Mouse (Mus musculus): ENCODE results near the gene Vdac1. TPM values are rescaled to one million over a fixed set of nuclear protein-coding genes. Genes with fewer than 3 reads are reported as not detected.

Vdac1 gene
- total and polyA plus RNA-seq, 2 experiments from 2014 or later = 478 to 627 TPM

DNA sequence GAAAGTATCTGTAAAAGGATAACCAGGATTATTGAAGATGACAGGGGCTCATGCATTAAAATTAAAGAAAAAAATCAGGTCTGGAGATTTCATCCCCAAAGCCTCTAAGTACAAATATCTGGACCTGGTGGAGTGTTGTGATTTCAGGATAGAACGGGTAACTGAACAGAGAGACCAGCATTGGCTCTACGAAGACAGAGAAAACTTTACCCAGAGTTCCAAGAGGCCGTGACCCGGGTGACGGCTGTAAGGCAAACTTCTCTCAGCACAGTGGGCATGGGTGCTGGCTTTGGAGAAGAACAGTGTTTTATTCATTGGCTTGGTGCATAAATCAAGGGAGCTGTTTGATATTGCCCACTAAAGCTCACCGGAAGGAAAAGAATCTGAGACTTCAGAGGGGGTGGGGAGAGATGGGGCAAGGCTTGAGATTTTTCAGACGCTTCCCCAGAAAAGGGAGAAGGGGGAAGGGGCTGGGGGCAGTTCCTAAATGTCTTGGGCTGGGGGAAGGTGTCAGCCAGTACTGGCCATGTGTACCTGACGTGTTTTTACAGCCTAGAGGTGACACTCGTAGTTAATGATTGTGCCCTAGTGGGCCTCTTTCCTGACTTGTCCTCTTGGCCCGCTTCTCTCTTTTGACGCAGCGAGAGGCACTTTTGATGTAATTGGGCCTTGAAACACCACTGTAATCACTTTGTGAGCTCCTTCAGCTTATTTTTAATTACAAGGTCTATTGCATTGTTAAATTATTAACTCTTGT lies 59.8 kb downstream of the Vdac1 start:
- WGBS = 76% methylated on average over 12 of the region's 12 CpGs
- ATAC-seq (ENCODE audit: insufficient read depth, low read depth) = no peak
- TF ChIP-seq EP300 (IDR thresholded peaks at IDR 0.05; ENCODE audit: low read depth) (no peak), CTCF (IDR thresholded peaks at IDR 0.05; ENCODE audit: low read depth) (no peak)

DNA sequence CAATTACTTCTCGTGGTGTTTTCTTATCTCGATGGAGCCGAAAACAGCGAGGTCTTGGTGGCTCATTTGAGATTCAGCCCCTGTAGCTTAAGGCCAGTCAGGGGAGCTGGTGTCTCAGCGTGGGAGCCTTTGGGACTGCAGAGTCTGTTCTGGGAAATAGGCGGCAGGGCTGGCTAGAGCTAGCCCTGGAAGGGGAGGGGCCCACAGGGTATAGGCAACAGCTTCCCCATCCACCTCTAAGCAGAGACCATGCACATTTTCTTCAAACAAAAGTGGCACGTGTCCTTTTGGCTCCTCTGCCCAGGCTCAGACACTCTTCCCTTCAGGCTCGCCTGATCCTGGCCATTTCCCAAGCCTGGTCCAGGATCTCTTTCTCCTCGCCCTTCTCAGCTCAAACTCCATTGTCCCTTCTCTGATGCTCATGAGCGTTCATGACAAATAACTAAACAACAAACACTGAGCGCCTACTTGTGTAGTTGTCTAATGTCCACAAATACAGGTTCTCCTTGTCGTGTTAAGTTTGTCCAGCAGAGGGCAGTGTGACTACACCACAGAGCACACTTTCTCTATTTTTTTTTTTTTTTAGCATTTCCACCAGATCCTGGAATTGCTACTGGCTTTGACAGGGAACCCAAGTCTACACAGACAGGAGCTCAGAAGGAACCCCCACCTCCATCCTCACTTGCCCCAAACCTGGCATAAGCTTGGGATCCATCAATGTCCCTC lies 60.6 kb downstream of the Vdac1 start:
- 35% methylated on average over 12 of the region's 12 CpGs for WGBS
- Histone ChIP-seq H3K4me3 (ENCODE audit: low read depth, low read length) (no peak overlapping the region), H3K27me3 (ENCODE audit: control insufficient read depth, insufficient read depth, low read length) (no peaks in the 10 kb centered on the region), H3K36me3 (replicated peaks; ENCODE audit: control insufficient read depth, insufficient read depth, low read length) (no peaks in the 10 kb centered on the region), H3K27ac (ENCODE audit: low read depth) (no peak overlapping the region), H3K4me2 (ENCODE audit: low read depth, low read length) (no peak overlapping the region), H3K9me3 (replicated peaks; ENCODE audit: control insufficient read depth, low read length) (no peaks in the 10 kb centered on the region), H3K9ac (replicated peaks; ENCODE audit: low read depth, low read length) (no peak overlapping the region), H3K4me1 (ENCODE audit: control insufficient read depth, insufficient read depth) (no peaks in the 10 kb centered on the region)
- TF ChIP-seq EP300 (IDR thresholded peaks at IDR 0.05; ENCODE audit: low read depth) = no peak
- peak; percentile 93 for TF ChIP-seq CTCF (IDR thresholded peaks at IDR 0.05; ENCODE audit: low read depth)
- ATAC-seq (ENCODE audit: insufficient read depth, low read depth) = no peak
- DNase-seq (ENCODE audit: low spot score) = peak; percentile 49

More for the DNA sequence above, 59.8 kb downstream of the Vdac1 start:
- Histone ChIP-seq H3K36me3 (replicated peaks; ENCODE audit: control insufficient read depth, insufficient read depth, low read length) (no peaks in the 10 kb centered on the region), H3K27ac (ENCODE audit: low read depth) (no peak overlapping the region), H3K9me3 (replicated peaks; ENCODE audit: control insufficient read depth, low read length) (no peaks in the 10 kb centered on the region), H3K27me3 (ENCODE audit: control insufficient read depth, insufficient read depth, low read length) (no peaks in the 10 kb centered on the region), H3K4me1 (ENCODE audit: control insufficient read depth, insufficient read depth) (no peaks in the 10 kb centered on the region), H3K9ac (replicated peaks; ENCODE audit: low read depth, low read length) (no peak overlapping the region), H3K4me2 (ENCODE audit: low read depth, low read length) (no peak overlapping the region), H3K4me3 (ENCODE audit: low read depth, low read length) (no peak overlapping the region)
- DNase-seq (ENCODE audit: low spot score) = no peak

DNA sequence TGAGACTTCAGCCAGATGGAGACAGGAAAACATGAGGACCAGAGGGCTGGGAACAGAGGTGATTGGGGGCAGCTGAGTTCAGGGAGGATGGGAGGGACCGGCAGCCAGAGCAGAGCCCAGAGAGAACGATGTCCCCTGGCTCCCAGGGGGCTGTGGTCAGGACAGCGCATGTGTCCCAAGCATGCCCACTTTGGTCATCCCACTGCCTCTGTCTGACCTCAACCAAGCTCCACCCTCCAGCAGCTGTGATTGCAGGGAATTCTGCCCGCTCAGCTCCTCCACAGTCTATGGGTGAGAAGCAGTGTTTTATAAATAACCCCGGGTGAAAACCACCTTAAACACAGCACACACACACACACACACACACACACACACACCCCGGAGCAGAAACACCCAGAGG lies 68.8 kb downstream of the Vdac1 start:
- no peak overlapping the region for H3K4me2 ChIP-seq (ENCODE audit: low read depth, low read length)
- ATAC-seq (ENCODE audit: insufficient read depth, low read depth) (no peak), DNase-seq (ENCODE audit: low spot score) (no peak)
- H3K9ac ChIP-seq (replicated peaks; ENCODE audit: low read depth, low read length) = no peak overlapping the region
- no peaks in the 10 kb centered on the region for H3K27me3 ChIP-seq (ENCODE audit: control insufficient read depth, insufficient read depth, low read length)
- H3K9me3 ChIP-seq (replicated peaks; ENCODE audit: control insufficient read depth, low read length) = no peaks in the 10 kb centered on the region
- H3K36me3 ChIP-seq (replicated peaks; ENCODE audit: control insufficient read depth, insufficient read depth, low read length) = no peaks in the 10 kb centered on the region
- WGBS = 50% methylated on average over 6 of the region's 6 CpGs
- H3K4me3 ChIP-seq (ENCODE audit: low read depth, low read length) = no peak overlapping the region
- H3K27ac ChIP-seq (ENCODE audit: low read depth) = no peak overlapping the region
- 0 out of 2 replicates have a peak, but pooled peaks cover 3% of the 10 kb centered on the region for H3K4me1 ChIP-seq (ENCODE audit: control insufficient read depth, insufficient read depth)
- TF ChIP-seq CTCF (IDR thresholded peaks at IDR 0.05; ENCODE audit: low read depth) (no peak), EP300 (IDR thresholded peaks at IDR 0.05; ENCODE audit: low read depth) (no peak)

DNA sequence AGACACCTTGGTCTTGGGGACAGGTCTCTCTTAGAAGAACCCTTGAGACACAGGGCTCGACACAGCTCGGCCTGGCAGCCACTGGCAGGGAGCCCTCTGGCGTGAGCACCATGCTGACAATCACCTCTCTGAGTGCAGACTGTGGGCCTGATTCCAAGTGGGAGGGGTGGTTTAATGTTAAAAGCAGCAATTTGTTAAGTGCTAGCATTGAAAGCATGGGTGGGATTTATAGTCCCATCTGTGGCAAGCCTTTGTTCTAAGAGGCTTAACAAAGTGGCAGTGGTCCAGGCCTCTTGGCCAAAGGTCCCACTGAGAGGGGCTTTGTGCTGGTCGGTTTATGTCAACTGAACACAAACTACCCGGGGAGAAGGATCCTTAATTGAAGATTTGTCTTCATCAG lies 70.9 kb downstream of the Vdac1 start:
- H3K4me3 ChIP-seq (ENCODE audit: low read depth, low read length) = no peak overlapping the region
- no peaks in the 10 kb centered on the region for H3K9me3 ChIP-seq (replicated peaks; ENCODE audit: control insufficient read depth, low read length)
- no peak overlapping the region for H3K27ac ChIP-seq (ENCODE audit: low read depth)
- ATAC-seq (ENCODE audit: insufficient read depth, low read depth) = no peak
- no peak for DNase-seq (ENCODE audit: low spot score)
- H3K4me1 ChIP-seq (ENCODE audit: control insufficient read depth, insufficient read depth) = 0 out of 2 replicates have a peak, but pooled peaks cover 3% of the 10 kb centered on the region
- H3K36me3 ChIP-seq (replicated peaks; ENCODE audit: control insufficient read depth, insufficient read depth, low read length) = no peaks in the 10 kb centered on the region
- H3K9ac ChIP-seq (replicated peaks; ENCODE audit: low read depth, low read length) = no peak overlapping the region
- no peaks in the 10 kb centered on the region for H3K27me3 ChIP-seq (ENCODE audit: control insufficient read depth, insufficient read depth, low read length)
- WGBS = 55% methylated on average over 5 of the region's 5 CpGs
- no peak for TF ChIP-seq CTCF (IDR thresholded peaks at IDR 0.05; ENCODE audit: low read depth)
- TF ChIP-seq EP300 (IDR thresholded peaks at IDR 0.05; ENCODE audit: low read depth) = no peak
- no peak overlapping the region for H3K4me2 ChIP-seq (ENCODE audit: low read depth, low read length)

- peaks cover 6% of the 10 kb centered on the region; the same call in 1 of the 2 replicates for H3K4me1 ChIP-seq (ENCODE audit: control insufficient read depth, insufficient read depth)
- DNase-seq (ENCODE audit: low spot score) = no peak
- H3K9me3 ChIP-seq (replicated peaks; ENCODE audit: control insufficient read depth, low read length) = no peaks in the 10 kb centered on the region
- no peak overlapping the region for H3K27ac ChIP-seq (ENCODE audit: low read depth)
- no peak overlapping the region for H3K9ac ChIP-seq (replicated peaks; ENCODE audit: low read depth, low read length)
- H3K27me3 ChIP-seq (ENCODE audit: control insufficient read depth, insufficient read depth, low read length) = no peaks in the 10 kb centered on the region
- WGBS = 90% methylated on average over 5 of the region's 5 CpGs
- H3K4me2 ChIP-seq (ENCODE audit: low read depth, low read length) = no peak overlapping the region
- no peak for ATAC-seq (ENCODE audit: insufficient read depth, low read depth)
- no peaks in the 10 kb centered on the region for H3K36me3 ChIP-seq (replicated peaks; ENCODE audit: control insufficient read depth, insufficient read depth, low read length)
- H3K4me3 ChIP-seq (ENCODE audit: low read depth, low read length) = no peak overlapping the region
- TF ChIP-seq EP300 (IDR thresholded peaks at IDR 0.05; ENCODE audit: low read depth) = no peak
- TF ChIP-seq CTCF (IDR thresholded peaks at IDR 0.05; ENCODE audit: low read depth) = no peak
Observed at GRCm38 (mm10) chr11:52432148-52432547, 71.5 kb downstream of the Vdac1 start.
